Mouse (Mus musculus): ENCODE results near the gene Acot4.
"Not testable (repeated sequence)": the region's sequence is repeated elsewhere in the genome, so short reads cannot be mapped to it uniquely, and the experiment has no call there.

The Acot4 gene

DNA sequence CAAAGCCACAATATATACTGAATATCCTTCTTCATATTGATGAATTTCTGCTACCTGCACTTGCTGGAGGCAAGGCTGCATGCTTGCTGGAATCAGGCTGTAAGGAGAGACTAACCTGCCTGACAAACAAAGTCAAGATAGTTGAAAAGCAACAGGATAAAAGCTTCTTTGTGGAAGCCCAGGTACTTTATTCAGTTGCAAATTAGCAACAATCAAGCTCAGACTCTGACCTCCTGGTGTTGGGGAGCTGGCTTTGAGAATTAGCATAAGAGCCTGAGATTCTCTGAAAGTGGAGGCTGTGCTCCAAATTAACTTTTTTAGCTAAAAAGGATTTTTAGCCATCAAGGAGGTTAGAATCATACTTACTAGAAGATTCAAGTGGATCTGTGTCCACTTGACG is 9.1 kb upstream of the Acot4 start:
- not testable (repeated sequence) for DNase-seq (ENCODE audit: extremely low read depth, insufficient read length, low spot score)

DNA sequence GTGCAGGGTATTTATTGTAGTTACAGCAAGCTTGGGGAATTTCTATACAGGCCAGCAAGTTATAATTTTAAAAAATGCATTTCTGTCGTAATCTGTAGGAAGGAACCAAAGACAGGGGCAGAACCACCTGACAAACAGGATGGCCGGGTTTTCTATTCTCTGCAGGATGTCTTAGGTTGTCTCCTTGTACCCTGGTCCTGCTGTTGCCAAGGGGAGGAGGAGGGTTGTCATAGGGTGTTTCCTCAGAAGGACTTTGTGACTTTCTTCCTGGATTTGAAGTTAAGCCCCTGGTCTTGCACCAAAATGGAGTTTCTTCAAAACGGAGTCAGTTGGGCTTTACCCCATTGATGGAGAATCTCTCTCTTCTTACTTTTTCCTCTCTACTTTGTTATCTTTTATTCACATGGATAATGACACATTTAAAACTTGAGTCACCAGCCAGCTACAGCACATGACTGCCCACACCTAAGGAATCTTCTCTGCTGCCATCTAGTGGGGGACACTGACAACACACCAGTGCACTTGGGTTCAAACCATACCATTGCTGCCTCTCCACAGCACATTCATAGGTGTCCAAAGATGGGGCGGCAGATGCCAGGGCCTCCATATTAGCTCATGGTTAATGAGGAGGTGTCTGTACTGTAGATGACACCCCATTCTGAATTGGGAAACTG is 7.4 kb upstream of the Acot4 start:
- no peak for DNase-seq (ENCODE audit: extremely low read depth, insufficient read length, low spot score)

DNA sequence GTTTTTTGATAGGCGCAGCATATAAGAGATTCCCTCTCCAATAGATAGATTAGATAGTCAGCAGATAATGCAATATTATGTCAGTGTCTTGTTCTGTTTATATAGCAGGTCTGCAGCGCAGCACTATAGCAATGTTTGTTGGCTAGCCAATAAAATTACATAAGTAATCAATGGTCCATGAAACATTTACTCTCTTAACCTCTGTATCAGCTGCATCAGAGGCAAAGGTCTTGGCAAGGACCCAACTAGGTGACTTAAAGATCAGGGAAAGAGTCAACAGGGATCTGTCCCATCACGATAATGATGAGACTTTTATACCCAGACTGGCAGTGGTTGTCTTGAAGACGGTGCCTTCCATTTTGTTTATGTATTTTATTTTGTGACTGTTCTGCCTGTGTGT is 5.3 kb upstream of the Acot4 start:
- no peak for DNase-seq (ENCODE audit: extremely low read depth, insufficient read length, low spot score)

DNA sequence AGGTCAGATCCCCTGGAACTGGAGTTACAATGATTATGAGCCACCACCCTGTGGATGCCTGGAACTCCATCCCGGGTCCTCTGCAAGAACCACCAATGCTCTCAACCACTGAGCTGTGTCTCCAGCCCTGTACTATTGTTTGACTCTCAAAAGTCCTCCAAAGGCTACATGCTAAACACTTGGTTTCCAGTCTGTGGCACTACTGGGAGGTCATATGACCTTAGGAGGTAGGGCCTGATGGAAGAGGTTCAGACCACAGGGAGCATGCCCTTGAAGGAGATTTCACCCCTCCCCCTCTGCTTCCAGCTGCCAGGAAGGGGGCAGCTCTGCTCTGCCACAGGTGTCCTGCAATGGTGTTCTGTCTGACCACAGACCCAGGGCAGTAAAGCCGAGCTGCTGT is 4.9 kb upstream of the Acot4 start:
- not testable (repeated sequence) for DNase-seq (ENCODE audit: extremely low read depth, insufficient read length, low spot score)

DNA sequence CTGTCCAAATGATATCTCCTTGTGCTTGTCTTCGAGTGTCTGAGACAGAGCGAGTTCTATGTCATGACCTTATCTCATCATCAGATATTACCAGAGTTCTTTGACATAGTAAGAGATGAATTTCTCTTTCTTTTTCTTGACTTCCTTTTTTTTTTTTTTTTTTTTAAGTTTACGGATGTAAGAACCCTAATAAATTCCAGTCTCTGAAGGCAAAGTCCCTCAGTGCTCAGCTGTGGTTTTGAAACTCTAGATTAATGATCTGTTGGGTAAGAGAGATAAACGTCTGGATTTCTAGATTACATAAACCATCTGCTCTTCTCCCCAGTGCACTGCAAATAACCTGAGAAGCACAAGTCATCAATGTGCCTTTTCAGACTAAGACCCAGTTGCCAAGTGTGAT is 4.1 kb upstream of the Acot4 start:
- DNase-seq (ENCODE audit: extremely low read depth, insufficient read length, low spot score): no peak

DNA sequence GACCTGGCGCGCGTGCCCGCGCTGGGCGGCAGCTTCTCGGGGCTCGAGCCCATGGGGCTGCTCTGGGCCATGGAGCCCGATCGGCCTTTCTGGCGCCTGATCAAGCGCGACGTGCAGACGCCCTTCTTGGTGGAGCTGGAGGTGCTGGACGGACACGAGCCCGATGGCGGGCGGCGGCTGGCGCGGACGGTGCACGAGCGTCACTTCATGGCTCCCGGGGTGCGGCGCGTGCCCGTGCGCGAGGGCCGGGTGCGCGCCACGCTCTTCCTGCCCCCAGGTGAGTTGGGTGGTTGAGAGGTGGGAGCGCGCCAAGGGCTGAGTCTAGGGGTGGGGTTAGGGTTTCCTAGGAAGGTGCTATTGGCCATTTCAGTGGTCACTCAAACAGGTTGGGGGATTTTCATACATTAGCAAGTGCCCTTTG is 522 bp downstream of the Acot4 start, which contains the start of gene Gm49366:
Gene Gm49366, plus strand, starts transcription at position 245 of the 421 bp plus-strand sequence.
- not testable (repeated sequence) for DNase-seq (ENCODE audit: extremely low read depth, insufficient read length, low spot score)

DNA sequence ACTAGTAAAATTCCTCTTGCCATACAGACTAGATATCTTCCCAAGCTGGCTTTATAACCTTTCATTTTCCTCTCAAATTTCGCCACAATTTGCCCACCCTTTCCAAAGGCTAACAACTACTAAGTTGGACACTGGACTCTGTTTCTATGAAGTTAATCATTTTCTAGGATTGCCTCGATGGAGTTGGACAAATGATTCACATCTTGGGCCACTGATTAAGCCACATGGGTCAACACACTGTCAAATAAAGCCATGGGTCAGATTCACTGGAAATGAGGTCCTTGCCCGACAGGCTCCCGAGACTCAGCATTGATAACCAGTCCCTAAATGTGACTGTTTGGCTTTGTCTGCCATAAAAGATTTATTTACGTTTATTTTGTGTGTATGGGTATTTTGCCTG is 4.1 kb downstream of the Acot4 start:
- DNase-seq (ENCODE audit: extremely low read depth, insufficient read length, low spot score): no peak

DNA sequence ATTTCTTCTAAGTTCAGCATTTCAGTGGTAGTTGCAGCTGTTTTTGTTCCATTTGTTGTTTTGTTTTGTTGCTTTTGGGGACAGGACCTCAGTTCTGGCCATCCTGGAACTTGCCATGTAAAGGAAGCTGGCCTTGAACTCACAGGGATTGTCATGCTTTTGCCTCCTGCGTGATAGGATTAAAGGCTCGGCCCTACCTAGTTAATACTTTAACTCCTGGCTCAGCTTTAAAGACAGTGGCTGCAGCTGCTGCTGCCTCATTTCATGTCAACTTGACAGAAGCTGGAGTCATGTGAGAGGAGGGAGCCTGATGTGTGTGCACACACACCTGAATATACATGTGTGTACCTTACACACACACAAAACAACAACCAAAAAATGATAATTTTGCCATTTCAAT is 5.9 kb downstream of the Acot4 start:
- DNase-seq (ENCODE audit: extremely low read depth, insufficient read length, low spot score): no peak

DNA sequence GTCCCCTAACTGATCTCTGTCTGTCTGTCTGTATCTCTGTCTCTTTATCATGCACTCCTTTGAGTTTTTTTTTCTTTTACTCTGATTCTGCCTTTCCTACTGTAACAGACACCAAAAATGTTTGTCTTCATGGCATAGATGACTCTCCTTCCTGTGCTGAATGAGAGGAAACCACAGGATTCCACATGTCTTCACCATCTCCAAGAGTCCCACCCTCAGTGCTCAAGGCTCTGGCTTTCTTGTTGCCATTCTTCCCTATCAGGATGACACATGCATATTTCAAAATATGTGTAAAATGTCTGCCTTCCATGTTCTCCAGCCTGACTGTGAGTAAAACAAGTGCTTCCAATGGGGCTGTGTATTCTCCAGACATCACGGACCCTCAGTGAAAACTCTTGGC is 8.7 kb downstream of the Acot4 start:
- peak; percentile 49 for DNase-seq (ENCODE audit: extremely low read depth, insufficient read length, low spot score)

DNA sequence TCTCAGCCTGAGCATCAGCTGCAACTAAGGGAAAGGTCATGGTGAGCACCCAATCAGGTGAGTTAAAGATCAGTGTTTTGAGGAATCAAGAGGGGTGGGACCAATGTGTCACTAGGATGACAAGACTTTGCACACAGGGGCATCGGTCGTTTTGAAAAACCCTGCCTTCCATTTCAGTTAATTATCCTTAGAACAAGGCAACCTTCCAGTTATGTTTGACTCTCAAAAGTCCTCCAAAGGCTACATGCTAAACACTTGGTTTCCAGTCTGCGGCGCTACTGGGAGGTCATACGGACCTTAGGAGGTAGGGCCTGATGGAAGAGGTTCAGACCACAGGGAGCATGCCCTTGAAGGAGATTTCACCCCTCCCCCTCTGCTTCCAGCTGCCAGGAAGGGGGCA is 12.6 kb downstream of the Acot4 start:
- not testable (repeated sequence) for DNase-seq (ENCODE audit: extremely low read depth, insufficient read length, low spot score)

DNA sequence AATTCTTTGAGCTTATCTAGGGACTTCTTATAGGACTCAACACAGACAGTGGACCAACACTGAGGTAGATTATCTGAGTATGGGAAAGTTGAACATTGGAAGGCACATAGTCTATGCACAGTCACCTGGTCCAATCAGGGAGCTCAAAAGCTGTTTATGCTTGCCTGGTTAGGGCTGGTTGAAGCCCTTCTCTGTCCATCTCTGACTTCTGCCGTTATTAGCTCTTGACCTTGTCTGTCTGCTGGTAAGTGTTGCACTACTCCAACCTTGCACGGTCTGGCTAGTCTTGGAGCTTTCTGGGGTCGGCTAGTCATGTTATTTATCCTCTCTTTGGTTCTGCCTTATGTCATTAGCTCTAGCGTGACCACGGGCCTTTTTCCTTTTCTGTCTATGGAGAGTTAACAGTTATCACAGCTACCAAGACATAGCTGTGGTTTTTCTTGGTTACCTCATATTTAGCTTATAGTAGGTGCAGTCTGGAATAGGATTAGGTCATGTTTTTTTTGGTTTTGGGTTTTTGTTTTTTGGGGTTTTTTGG is 13.8 kb downstream of the Acot4 start, which contains the start of gene Acot3:
Gene Acot3, plus strand, starts transcription at position 208 of the 538 bp plus-strand sequence.
- DNase-seq (ENCODE audit: extremely low read depth, insufficient read length, low spot score): no peak

DNA sequence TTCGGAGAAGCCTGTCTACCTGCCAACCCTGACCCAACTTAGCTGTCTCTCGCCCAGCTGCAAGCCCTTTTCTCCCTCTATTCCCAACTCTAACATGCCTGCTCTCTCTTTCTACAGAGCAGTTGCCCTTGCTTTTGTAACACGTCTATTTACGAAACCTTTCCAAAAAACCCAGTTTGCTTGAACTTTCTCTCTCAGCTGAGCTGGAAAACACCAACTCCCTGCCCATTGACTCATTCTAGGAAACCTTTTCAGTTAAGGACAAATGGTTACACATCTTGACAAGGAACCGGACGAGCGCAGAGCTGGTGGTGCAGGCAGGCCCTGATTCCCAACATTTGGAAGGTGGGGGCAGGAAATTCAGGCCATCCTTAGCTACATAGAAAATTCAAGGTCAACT is 14.4 kb downstream of the Acot4 start:
- DNase-seq (ENCODE audit: extremely low read depth, insufficient read length, low spot score): no peak

DNA sequence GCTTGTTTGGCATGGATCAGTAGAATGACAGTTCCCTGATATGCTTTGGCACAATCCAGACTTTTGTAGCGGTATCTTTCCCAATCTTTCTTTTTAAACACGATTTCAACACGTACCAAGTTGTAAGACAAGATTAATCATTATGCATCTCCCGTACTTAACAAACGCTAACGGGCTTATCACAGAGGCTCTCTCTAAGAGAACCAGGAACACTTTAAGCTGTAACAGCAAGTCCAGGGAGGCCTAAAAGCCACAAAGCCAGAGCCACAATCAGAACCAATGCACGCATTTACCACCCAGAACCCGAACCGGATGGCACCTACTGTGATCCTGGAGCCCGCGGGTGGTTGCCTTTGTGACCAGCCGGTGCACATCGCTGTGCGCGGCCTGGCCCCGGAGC is 15.0 kb downstream of the Acot4 start:
- no peak for DNase-seq (ENCODE audit: extremely low read depth, insufficient read length, low spot score)

DNA sequence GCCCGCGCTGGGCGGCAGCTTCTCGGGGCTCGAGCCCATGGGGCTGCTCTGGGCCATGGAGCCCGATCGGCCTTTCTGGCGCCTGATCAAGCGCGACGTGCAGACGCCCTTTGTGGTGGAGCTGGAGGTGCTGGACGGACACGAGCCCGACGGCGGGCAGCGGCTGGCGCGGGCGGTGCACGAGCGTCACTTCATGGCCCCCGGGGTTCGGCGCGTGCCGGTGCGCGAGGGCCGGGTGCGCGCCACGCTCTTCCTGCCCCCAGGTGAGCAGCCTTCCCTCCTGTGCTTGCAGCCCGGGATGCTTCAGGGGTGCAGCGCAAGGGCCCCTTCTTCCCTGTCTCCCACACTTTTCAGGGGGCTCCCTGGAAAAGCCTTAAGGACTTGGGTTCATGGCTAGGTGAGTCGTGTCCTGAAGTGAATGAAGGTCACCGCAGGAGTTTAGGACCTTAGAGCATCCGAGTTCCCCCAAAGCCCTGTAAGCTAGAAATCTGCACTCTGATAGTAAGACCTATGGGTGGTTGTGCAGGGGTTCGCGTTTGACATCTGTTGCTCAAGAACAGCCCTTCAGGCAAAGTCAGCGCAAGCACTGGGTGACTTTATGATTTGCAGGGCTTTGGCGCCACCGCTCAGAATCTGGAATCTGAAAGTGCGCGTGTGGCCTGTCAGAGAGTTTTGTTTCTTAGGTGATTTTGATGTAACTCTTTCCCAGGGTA is 15.7 kb downstream of the Acot4 start:
- no peak for DNase-seq (ENCODE audit: extremely low read depth, insufficient read length, low spot score)

DNA sequence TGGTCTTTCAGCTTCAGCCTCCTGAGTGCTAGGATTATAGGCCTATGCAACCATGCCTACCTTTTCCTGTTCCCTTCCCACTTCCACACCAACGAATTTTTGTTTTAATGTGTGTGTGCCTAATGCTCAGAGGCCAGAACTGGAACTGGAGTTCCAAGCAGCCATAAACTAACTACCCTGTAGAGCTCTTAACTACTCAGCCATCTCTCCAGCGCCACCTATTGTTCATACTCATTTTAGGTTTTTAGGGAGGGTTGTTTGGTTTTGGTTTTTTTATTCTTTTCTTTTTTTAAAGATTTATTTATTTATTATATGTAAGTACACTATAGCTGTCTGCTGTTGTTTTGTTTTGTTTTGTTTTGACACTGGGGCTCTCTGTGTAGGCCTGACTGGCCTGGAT is 22.8 kb downstream of the Acot4 start:
- DNase-seq (ENCODE audit: extremely low read depth, insufficient read length, low spot score): no peak

DNA sequence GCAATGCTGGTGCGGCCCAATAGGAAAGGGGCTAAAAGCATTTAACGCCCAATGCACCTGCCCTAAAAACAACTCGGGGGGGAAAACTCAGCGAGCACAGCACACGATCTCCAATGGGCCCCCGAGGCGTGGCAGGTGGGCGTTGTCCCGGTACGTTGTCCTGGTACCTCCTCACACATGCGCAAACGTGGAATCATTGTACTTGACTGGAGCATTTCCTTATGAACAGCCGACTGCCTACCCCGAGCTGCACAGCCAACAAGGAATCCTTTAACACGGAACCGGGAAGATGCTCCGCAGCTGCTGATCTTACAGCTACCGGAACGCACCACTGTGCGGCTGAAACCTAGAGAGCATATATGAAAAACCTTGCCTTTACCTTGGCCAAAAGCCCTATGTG is 24.2 kb downstream of the Acot4 start:
- no peak for DNase-seq (ENCODE audit: extremely low read depth, insufficient read length, low spot score)

DNA sequence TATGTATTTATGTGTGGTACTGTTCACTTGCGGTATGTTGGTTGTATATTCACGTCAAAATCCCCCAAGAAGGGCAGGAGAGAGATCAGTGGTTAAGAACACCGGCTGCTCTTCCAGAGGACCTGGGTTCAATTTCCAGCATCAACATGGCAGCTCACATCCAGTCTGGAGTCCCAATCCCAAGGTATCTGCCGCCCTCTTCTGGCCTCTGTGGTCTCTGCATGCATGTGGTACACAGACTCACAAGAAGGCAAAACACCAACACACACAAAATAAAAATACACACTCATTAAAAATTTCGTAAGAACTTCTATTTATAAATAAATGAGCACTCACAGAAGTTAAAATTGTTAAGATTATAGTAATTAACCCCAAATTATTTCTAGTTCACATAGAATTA is 25.0 kb downstream of the Acot4 start:
- no peak for DNase-seq (ENCODE audit: extremely low read depth, insufficient read length, low spot score)

DNA sequence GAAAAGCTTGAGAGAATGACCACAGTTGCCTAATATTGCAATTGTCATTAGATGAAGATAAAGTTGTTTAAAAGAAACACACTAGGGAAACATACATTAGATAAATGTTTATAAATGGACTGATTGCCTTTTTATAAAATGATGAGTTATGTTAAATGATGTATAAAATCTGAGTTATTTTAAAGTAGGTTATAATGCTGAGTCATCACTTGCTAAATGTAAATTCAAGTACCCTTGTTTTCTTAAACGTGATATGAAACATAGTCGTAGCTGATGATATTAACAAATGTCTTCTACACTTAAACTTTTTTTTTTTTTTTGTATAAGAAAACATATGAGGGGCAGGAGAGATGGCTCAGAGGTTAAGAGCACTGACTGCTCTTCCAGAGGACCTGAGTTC is 25.7 kb downstream of the Acot4 start:
- DNase-seq (ENCODE audit: extremely low read depth, insufficient read length, low spot score): no peak

DNA sequence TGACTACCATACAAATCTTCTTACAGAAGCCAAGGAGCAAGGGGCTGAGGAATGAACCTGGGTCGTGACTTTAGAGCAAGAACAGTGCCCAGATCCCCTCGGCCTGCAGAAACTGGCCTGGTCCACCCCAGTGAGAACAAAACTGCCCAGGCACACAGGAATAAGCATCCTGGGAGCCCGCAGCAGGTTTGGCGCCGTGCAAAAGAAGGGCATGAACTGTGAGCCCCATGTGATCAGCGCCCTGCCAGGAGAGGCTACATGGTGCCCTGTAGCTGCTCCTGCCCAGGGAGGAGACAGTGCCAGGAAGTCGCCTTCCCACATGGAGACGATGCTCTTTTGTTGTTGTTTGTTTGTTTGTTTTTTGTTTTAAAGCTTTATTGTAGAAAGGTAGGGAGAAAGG is 26.4 kb downstream of the Acot4 start:
- DNase-seq (ENCODE audit: extremely low read depth, insufficient read length, low spot score): no peak

DNA sequence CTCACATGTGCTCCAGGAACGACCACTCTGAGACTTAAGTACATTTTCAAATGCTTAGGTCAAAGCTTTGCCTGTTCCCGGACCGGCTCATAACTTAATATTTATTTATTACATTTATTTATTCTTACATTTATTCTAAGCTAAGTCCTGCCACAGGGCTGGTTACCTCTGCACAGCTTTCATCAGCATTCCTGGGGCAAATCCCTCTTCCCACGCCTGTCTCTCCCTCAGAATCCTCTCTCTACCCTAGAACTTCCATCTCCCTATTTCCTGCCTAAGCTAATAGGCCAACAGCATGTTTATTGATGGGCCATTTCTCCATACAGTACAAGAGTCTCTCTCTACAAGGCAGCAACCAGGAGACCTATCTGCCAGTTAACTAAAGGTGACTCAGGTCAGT is 29.6 kb downstream of the Acot4 start:
- DNase-seq (ENCODE audit: extremely low read depth, insufficient read length, low spot score): no peak

DNA sequence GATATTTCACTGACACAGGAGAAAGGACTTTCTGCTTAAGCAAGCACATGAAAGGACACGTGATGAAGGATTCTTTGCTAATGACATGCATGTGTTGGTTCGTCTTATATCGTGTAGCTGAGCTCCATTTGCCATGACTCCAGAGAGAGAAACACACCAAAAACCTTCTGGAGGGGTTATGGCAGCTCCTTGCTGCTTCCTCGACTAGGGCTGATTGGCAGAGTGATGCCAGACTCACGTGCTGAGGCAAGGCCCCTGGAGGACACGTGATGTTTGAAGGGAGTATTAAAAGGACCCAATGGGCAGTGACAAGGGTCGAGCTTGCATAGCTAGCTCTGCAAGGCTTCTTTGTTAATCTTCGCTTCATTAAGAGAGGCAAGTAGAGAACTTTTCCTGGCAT is 30.1 kb downstream of the Acot4 start:
- DNase-seq (ENCODE audit: extremely low read depth, insufficient read length, low spot score): no peak

DNA sequence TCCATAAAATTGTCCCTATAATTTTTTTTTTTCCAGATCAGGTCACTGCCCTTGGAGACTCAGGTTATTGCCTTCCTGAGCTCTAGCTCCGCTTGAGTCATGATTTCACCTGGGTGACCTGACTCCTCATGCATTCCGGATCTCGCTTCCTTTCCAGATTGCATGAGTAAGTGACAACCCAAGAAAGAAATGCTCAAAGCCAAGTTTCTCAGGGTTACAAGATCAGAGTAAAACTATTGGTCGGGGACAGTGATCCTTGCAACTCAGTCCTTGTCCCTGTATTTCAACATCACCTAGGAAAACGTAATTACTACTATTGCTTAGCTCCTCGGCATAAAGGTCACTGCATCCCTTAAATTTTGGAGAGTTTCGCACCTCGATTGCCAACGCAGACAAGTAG is 30.8 kb downstream of the Acot4 start, which contains the start of gene Acot5:
Gene Acot5, plus strand, starts transcription at position 340 of the 400 bp plus-strand sequence.
- no peak for DNase-seq (ENCODE audit: extremely low read depth, insufficient read length, low spot score)
